In genomic region chr13:95826178-95826577, GRCm38 (mm10) we compare ENCODE assay signal across 19 mouse cellular contexts.
"Had no signal": no experiment of that assay in that cellular context is flagged by ENCODE, and none has a peak within 500 bp of the region (broad histone marks: within the 10 kb centered on the region; RNA-seq: fewer than 3 reads in every experiment).

No protein-coding gene starts in this region.

- H3K9ac ChIP-seq: kidney, embryonic 15.5 days; limb, embryonic 12.5 days; limb, embryonic 15.5 days; liver, embryonic 14.5 days; liver, postnatal 0 days; lung, embryonic 14.5 days; midbrain, embryonic 12.5 days; midbrain, embryonic 15.5 days; neural tube, embryonic 13.5 days had no signal

- H3K36me3 ChIP-seq: kidney, embryonic 15.5 days; limb, embryonic 12.5 days; limb, embryonic 15.5 days; midbrain, embryonic 12.5 days; midbrain, embryonic 15.5 days; neural tube, embryonic 13.5 days had no signal

- DNase-seq: kidney, adult 11 months; kidney, adult 8-10 months; kidney, postnatal 14 days; left cerebral cortex, postnatal 4 days; liver, postnatal 0 days; lung, embryonic 14.5 days; retina, postnatal 1 day; right cerebral cortex, postnatal 25 days; thymus, postnatal 25 days had no signal

- H3K4me2 ChIP-seq: kidney, embryonic 15.5 days; limb, embryonic 12.5 days; limb, embryonic 15.5 days; liver, embryonic 11.5 days; lung, embryonic 14.5 days; midbrain, embryonic 12.5 days; midbrain, embryonic 15.5 days; neural tube, embryonic 13.5 days had no signal

- H3K4me1 ChIP-seq: kidney, embryonic 15.5 days; limb, embryonic 12.5 days; limb, embryonic 15.5 days; neural tube, embryonic 13.5 days had no signal

- H3K27me3 ChIP-seq: kidney, embryonic 15.5 days; limb, embryonic 12.5 days; limb, embryonic 15.5 days; midbrain, embryonic 12.5 days; midbrain, embryonic 15.5 days; neural tube, embryonic 13.5 days had no signal

- H3K27ac ChIP-seq: kidney, embryonic 15.5 days; limb, embryonic 12.5 days; limb, embryonic 15.5 days; liver, embryonic 14.5 days; macrophage; midbrain, embryonic 12.5 days; midbrain, embryonic 15.5 days; neural tube, embryonic 13.5 days had no signal

- H3K9me3 ChIP-seq: kidney, embryonic 15.5 days; limb, embryonic 12.5 days; limb, embryonic 15.5 days; midbrain, embryonic 12.5 days; midbrain, embryonic 15.5 days had no signal

- H3K4me3 ChIP-seq: kidney, embryonic 15.5 days; limb, embryonic 12.5 days; limb, embryonic 15.5 days; midbrain, embryonic 12.5 days; midbrain, embryonic 15.5 days; neural tube, embryonic 13.5 days had no signal

- ATAC-seq: liver, postnatal 0 days; lung, postnatal 0 days; midbrain, embryonic 15.5 days had no signal
